Mouse (Mus musculus) midbrain, embryonic 12.5 days (tissue): Measurements from ENCODE around the gene Rabgap1l. TPM values are rescaled to one million over a fixed set of nuclear protein-coding genes. Genes with fewer than 3 reads are reported as not detected.

Experiments
- ATAC-seq: fragments of 200-750 bp; cut with Nextera tagmentation; 2 replicates; pipeline ENCODE4 v1.8.0; 2017; ENCODE audit warnings: low read depth, moderate TSS enrichment, moderate library complexity; ENCODE audit not compliant: low FRiP score
- H3K27ac ChIP-seq: fragments of 300-500 bp; sonication (generic); replicated peaks from 2 replicates; pipeline ENCODE4 v1.5.1; 2016; ENCODE audit warnings: mild to moderate bottlenecking
- H3K27me3 ChIP-seq: fragments of 300-500 bp; sonication (generic); 2 replicates; pipeline ENCODE4 v1.6.1; 2016; ENCODE audit warnings: mild to moderate bottlenecking
- H3K36me3 ChIP-seq: fragments of 300-500 bp; sonication (generic); 2 replicates; pipeline ENCODE4 v1.6.1; 2016
- H3K4me1 ChIP-seq: fragments of 300-500 bp; sonication (generic); 2 replicates; pipeline ENCODE4 v1.6.1; 2016
- H3K4me2 ChIP-seq: fragments of 300-500 bp; sonication (generic); replicated peaks from 2 replicates; pipeline ENCODE4 v1.6.1; 2016; ENCODE audit warnings: mild to moderate bottlenecking, moderate library complexity
- H3K4me3 ChIP-seq: fragments of 300-500 bp; sonication (generic); 2 replicates; pipeline ENCODE4 v1.5.1; 2016; ENCODE audit warnings: mild to moderate bottlenecking
- H3K9ac ChIP-seq: fragments of 300-500 bp; sonication (generic); replicated peaks from 2 replicates; pipeline ENCODE4 v1.6.1; 2016; ENCODE audit warnings: mild to moderate bottlenecking, moderate library complexity
- H3K9me3 ChIP-seq: fragments of 300-500 bp; sonication (generic); 2 replicates; pipeline ENCODE4 v1.6.1; 2016; ENCODE audit warnings: mild to moderate bottlenecking
- WGBS: fragments of 180-500 bp; shearing (Covaris S2); methylation state at CpG from one replicate; pipeline ENCODE4 v1.1.7; 2016; 5-methylcytosine and 5-hydroxymethylcytosine counted together
- polyA plus RNA-seq: library from polyadenylated mRNA; unstranded; fragments of >200 nt; fragmentation: Nextera tagmentation; extraction: Ambion mirVana; gene quantifications from 2 replicates; pipeline ENCODE4 v1.2.1, GENCODE M21; 2016

Rabgap1l gene
- polyA plus RNA-seq, 1 experiment from 2014 or later: 21.2 TPM

DNA sequence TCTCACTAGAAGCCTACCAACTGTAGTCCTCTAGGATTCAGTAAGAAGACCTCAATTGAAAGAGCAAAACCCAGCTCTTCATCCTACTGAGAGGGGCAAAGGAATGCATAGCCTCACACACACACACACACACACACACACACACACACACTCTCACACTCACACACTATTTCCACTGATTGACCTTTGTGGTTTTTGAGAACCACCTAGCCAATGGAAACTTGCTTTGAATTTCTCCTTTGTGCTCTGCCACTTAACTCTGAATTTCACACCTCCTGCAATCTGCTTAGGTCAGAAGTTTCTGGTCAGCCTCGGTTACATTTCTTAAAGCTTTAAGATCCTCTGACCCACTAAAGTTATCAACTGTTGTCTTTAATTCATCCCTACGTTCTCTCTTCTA, 12.3 kb upstream of the Rabgap1l start:
- no peak for ATAC-seq
- 82% methylated on average over 2 of the region's 2 CpGs for WGBS
- H3K36me3 ChIP-seq: no peaks in the 10 kb centered on the region
- no peak overlapping the region for H3K27ac ChIP-seq
- H3K27me3 ChIP-seq: no peaks in the 10 kb centered on the region
- H3K4me1 ChIP-seq: no peaks in the 10 kb centered on the region
- no peak overlapping the region for H3K9ac ChIP-seq
- H3K4me2 ChIP-seq: no peak overlapping the region
- no peak overlapping the region for H3K4me3 ChIP-seq
- H3K9me3 ChIP-seq: no peaks in the 10 kb centered on the region

DNA sequence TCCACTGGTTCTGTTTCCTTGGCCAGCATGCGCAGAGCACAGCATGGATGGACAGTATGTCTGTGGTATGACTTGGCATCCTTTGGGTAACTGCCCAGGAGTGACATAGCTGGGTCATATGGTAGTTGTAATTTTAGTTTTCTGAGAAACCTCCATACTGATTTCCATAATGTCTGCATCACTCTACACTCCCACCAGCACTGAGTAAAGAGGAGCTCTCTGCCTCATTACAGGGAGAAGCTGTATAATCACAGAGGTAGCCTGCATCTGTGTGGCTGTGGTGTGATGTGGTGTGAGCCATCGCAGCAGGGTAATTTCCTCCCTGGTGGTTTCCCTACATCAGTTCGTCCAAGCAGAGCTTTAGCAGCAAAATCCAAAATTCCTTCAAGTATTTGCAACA, 7.0 kb upstream of the Rabgap1l start:
- Histone ChIP-seq H3K27ac (no peak overlapping the region), H3K4me1 (no peaks in the 10 kb centered on the region), H3K36me3 (no peaks in the 10 kb centered on the region), H3K9ac (no peak overlapping the region), H3K4me3 (no peak overlapping the region), H3K4me2 (no peak overlapping the region), H3K9me3 (no peaks in the 10 kb centered on the region), H3K27me3 (no peaks in the 10 kb centered on the region)
- 77% methylated on average over 3 of the region's 3 CpGs for WGBS
- no peak for ATAC-seq

DNA sequence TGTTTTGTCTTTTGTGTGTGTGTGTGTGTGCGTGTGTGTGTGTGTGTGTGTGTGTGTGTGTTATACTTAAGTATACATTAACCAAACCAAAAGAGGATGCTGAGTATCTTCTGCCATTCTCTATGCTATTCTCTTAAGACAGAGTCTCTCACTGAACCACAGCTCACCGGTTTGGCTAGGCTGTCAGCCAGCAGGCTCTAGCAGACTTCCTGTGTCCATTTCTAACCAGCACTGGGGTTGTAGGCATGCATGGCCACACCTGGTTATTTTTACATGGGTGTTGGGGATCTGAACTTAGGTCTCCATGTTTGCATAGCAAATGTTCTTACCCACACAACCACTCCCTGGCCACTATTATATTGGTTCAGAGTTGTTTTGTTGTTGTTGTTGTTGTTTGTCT, 2.0 kb upstream of the Rabgap1l start:
- Histone ChIP-seq H3K9ac (no peak overlapping the region), H3K9me3 (no peaks in the 10 kb centered on the region), H3K4me1 (peaks cover 8% of the 10 kb centered on the region), H3K36me3 (no peaks in the 10 kb centered on the region), H3K27ac (no peak overlapping the region), H3K4me3 (no peak overlapping the region), H3K4me2 (no peak overlapping the region), H3K27me3 (no peaks in the 10 kb centered on the region)
- WGBS: 85% methylated on average over 2 of the region's 2 CpGs
- no peak for ATAC-seq

GRCm38 (mm10) chr1:160793791-160794757, 1.1 kb upstream of the Rabgap1l start:
- Histone ChIP-seq H3K4me2 (no peak overlapping the region), H3K4me3 (no peak overlapping the region), H3K9me3 (no peaks in the 10 kb centered on the region), H3K27ac (no peak overlapping the region), H3K9ac (no peak overlapping the region), H3K27me3 (no peaks in the 10 kb centered on the region), H3K36me3 (no peaks in the 10 kb centered on the region), H3K4me1 (peaks cover 8% of the 10 kb centered on the region)
- ATAC-seq: no peak
- 77% methylated on average over 13 of the region's 13 CpGs for WGBS

- H3K36me3 ChIP-seq: no peaks in the 10 kb centered on the region
Observed at GRCm38 (mm10) chr1:160792156-160792685, 790 bp downstream of the Rabgap1l start.

GRCm38 (mm10) chr1:160791381-160792155, 1.4 kb downstream of the Rabgap1l start:
- 10% methylated on average over 20 of the region's 20 CpGs for WGBS
- no peak overlapping the region for H3K27ac ChIP-seq
- peak overlapping the region; percentile 79 for H3K4me3 ChIP-seq

More at GRCm38 (mm10) chr1:160792156-160792685, 790 bp downstream of the Rabgap1l start:
- Histone ChIP-seq H3K4me1 (peaks cover 8% of the 10 kb centered on the region), H3K9ac (peak overlapping the region; percentile 86), H3K27ac (no peak overlapping the region), H3K4me2 (peak overlapping the region; percentile 94), H3K9me3 (no peaks in the 10 kb centered on the region), H3K27me3 (no peaks in the 10 kb centered on the region), H3K4me3 (peak overlapping the region; percentile 79)
- ATAC-seq: no peak; the same call in 1 of the 2 replicates
- under 1% methylated on average over 40 of the region's 51 CpGs for WGBS

GRCm38 (mm10) chr1:160790630-160791029, 2.4 kb downstream of the Rabgap1l start:
- H3K9me3 ChIP-seq: no peaks in the 10 kb centered on the region
- no peak for ATAC-seq
- peaks cover 8% of the 10 kb centered on the region for H3K4me1 ChIP-seq
- no peak overlapping the region for H3K9ac ChIP-seq
- no peak overlapping the region for H3K4me3 ChIP-seq
- no peak overlapping the region for H3K4me2 ChIP-seq
- no peaks in the 10 kb centered on the region for H3K27me3 ChIP-seq
- H3K36me3 ChIP-seq: no peaks in the 10 kb centered on the region
- no peak overlapping the region for H3K27ac ChIP-seq

More at GRCm38 (mm10) chr1:160791381-160792155, 1.4 kb downstream of the Rabgap1l start:
- H3K4me2 ChIP-seq: peak overlapping the region; percentile 94
- H3K4me1 ChIP-seq: peaks cover 8% of the 10 kb centered on the region
- no peaks in the 10 kb centered on the region for H3K27me3 ChIP-seq
- H3K9me3 ChIP-seq: no peaks in the 10 kb centered on the region
- no peaks in the 10 kb centered on the region for H3K36me3 ChIP-seq
- peak; percentile 31 for ATAC-seq
- H3K9ac ChIP-seq: peak overlapping the region; percentile 86

- Histone ChIP-seq H3K9me3 (no peaks in the 10 kb centered on the region), H3K4me3 (no peak overlapping the region), H3K36me3 (no peaks in the 10 kb centered on the region), H3K27ac (no peak overlapping the region), H3K4me1 (peaks cover 8% of the 10 kb centered on the region), H3K4me2 (no peak overlapping the region), H3K9ac (no peak overlapping the region), H3K27me3 (no peaks in the 10 kb centered on the region)
- 81% methylated on average over 3 of the region's 3 CpGs for WGBS
- no peak for ATAC-seq
Observed at GRCm38 (mm10) chr1:160789876-160790275, 3.1 kb downstream of the Rabgap1l start.

- ATAC-seq: no peak
Observed at GRCm38 (mm10) chr1:160787926-160788325, 5.1 kb downstream of the Rabgap1l start.

GRCm38 (mm10) chr1:160787164-160787563, 5.8 kb downstream of the Rabgap1l start:
- no peak overlapping the region for H3K9ac ChIP-seq
- H3K27me3 ChIP-seq: no peaks in the 10 kb centered on the region
- H3K4me1 ChIP-seq: peaks cover 8% of the 10 kb centered on the region
- no peaks in the 10 kb centered on the region for H3K36me3 ChIP-seq
- ATAC-seq: no peak
- no peak overlapping the region for H3K4me2 ChIP-seq
- no peaks in the 10 kb centered on the region for H3K9me3 ChIP-seq
- H3K27ac ChIP-seq: no peak overlapping the region
- 90% methylated on average over 3 of the region's 3 CpGs for WGBS
- H3K4me3 ChIP-seq: no peak overlapping the region

More at GRCm38 (mm10) chr1:160787926-160788325, 5.1 kb downstream of the Rabgap1l start:
- H3K4me1 ChIP-seq: peaks cover 8% of the 10 kb centered on the region
- no peak overlapping the region for H3K4me2 ChIP-seq
- H3K9me3 ChIP-seq: no peaks in the 10 kb centered on the region
- H3K27me3 ChIP-seq: no peaks in the 10 kb centered on the region
- H3K4me3 ChIP-seq: no peak overlapping the region
- no peak overlapping the region for H3K9ac ChIP-seq
- no peak overlapping the region for H3K27ac ChIP-seq
- no peaks in the 10 kb centered on the region for H3K36me3 ChIP-seq
- WGBS: 92% methylated on average over 1 of the region's 1 CpGs

GRCm38 (mm10) chr1:160786571-160786970, 6.4 kb downstream of the Rabgap1l start:
- H3K36me3 ChIP-seq: no peaks in the 10 kb centered on the region
- peaks cover 3% of the 10 kb centered on the region; the same call in 1 of the 2 replicates for H3K4me1 ChIP-seq
- H3K4me2 ChIP-seq: no peak overlapping the region

More at GRCm38 (mm10) chr1:160786571-160786970, 6.4 kb downstream of the Rabgap1l start:
- WGBS: 81% methylated on average over 3 of the region's 3 CpGs
- Histone ChIP-seq H3K27ac (no peak overlapping the region), H3K9me3 (no peaks in the 10 kb centered on the region), H3K27me3 (no peaks in the 10 kb centered on the region), H3K4me3 (no peak overlapping the region), H3K9ac (no peak overlapping the region)
- ATAC-seq: no peak
